Comparison of ENCODE assay signal across 25 mouse cellular contexts in genomic region chr2:129260646-129261045, GRCm38 (mm10). TPM values are rescaled to one million over a fixed set of nuclear protein-coding genes. Genes with fewer than 3 reads are reported as not detected.
DNase-seq lines count a peak whose midpoint lies in the region; ATAC-seq lines count a peak whose summit lies in the region.
"Had no signal": no experiment of that assay in that cellular context is flagged by ENCODE, and none has a peak within 500 bp of the region (broad histone marks: within the 10 kb centered on the region; RNA-seq: fewer than 3 reads in every experiment).

No protein-coding gene starts in this region.

- H3K4me1 ChIP-seq in limb, embryonic 13.5 days = no peaks in the 10 kb centered on the region; the same call in 1 of the 2 replicates
- H3K4me1 ChIP-seq in limb, embryonic 10.5 days = peaks cover 17% of the 10 kb centered on the region
- no peaks in the 10 kb centered on the region for H3K4me1 ChIP-seq in midbrain, embryonic 11.5 days (ENCODE audit: control insufficient read depth, insufficient read depth, low read length)
- H3K4me1 ChIP-seq in midbrain, embryonic 13.5 days (replicated peaks) = peaks cover 4% of the 10 kb centered on the region; the same call in 1 of the 2 replicates
- H3K4me1 ChIP-seq: forebrain, embryonic 13.5 days; forebrain, embryonic 15.5 days had no signal

- WGBS in limb, embryonic 13.5 days = 81% methylated on average over 3 of the region's 3 CpGs
- WGBS in limb, embryonic 10.5 days = 73% methylated on average over 3 of the region's 3 CpGs
- 63% methylated on average over 3 of the region's 3 CpGs for WGBS in midbrain, embryonic 11.5 days
- 74% methylated on average over 3 of the region's 3 CpGs for WGBS in midbrain, embryonic 13.5 days

- H3K36me3 ChIP-seq in limb, embryonic 13.5 days = no peaks in the 10 kb centered on the region
- no peaks in the 10 kb centered on the region for H3K36me3 ChIP-seq in limb, embryonic 10.5 days
- no peaks in the 10 kb centered on the region for H3K36me3 ChIP-seq in midbrain, embryonic 11.5 days (ENCODE audit: control insufficient read depth, insufficient read depth, low read length)
- H3K36me3 ChIP-seq in midbrain, embryonic 13.5 days = no peaks in the 10 kb centered on the region
- H3K36me3 ChIP-seq: embryonic facial prominence, embryonic 10.5 days; embryonic facial prominence, embryonic 12.5 days; forebrain, embryonic 15.5 days; G1E had no signal

- ATAC-seq in limb, embryonic 13.5 days (ENCODE audit: low FRiP score, low read depth) = no peak
- ATAC-seq in midbrain, embryonic 11.5 days (ENCODE audit: low FRiP score) = no peak
- no peak for ATAC-seq in midbrain, embryonic 13.5 days
- ATAC-seq: activated CD4-positive, CD25-positive, alpha-beta regulatory T cell, adult 4 months; CD4-positive, CD25-positive, alpha-beta regulatory T cell, adult 4 months; forebrain, embryonic 13.5 days; forebrain, embryonic 15.5 days; Patski had no signal

- H3K27ac ChIP-seq in limb, embryonic 13.5 days = no peak overlapping the region
- no peak overlapping the region for H3K27ac ChIP-seq in limb, embryonic 10.5 days
- no peak overlapping the region for H3K27ac ChIP-seq in midbrain, embryonic 11.5 days (ENCODE audit: low read depth, low read length)
- no peak overlapping the region for H3K27ac ChIP-seq in midbrain, embryonic 13.5 days
- H3K27ac ChIP-seq: embryonic facial prominence, embryonic 10.5 days; embryonic facial prominence, embryonic 12.5 days; forebrain, embryonic 13.5 days; forebrain, embryonic 15.5 days had no signal

- intact Hi-C loops in heart, postnatal 14 days (cut with DNase I) = no loop called here

- H3K4me3 ChIP-seq in limb, embryonic 13.5 days = no peak overlapping the region
- no peak overlapping the region for H3K4me3 ChIP-seq in limb, embryonic 10.5 days
- no peak overlapping the region for H3K4me3 ChIP-seq in midbrain, embryonic 11.5 days (ENCODE audit: low read depth, low read length)
- H3K4me3 ChIP-seq in midbrain, embryonic 13.5 days (replicated peaks) = no peak overlapping the region
- H3K4me3 ChIP-seq: embryonic facial prominence, embryonic 10.5 days; embryonic facial prominence, embryonic 12.5 days; forebrain, embryonic 13.5 days; forebrain, embryonic 15.5 days had no signal

- peak overlapping the region; percentile 25; the same call in 1 of the 2 replicates for H3K9ac ChIP-seq in limb, embryonic 13.5 days
- no peak overlapping the region for H3K9ac ChIP-seq in midbrain, embryonic 11.5 days (ENCODE audit: low read length)
- no peak overlapping the region for H3K9ac ChIP-seq in midbrain, embryonic 13.5 days (replicated peaks)
- H3K9ac ChIP-seq: embryonic facial prominence, embryonic 12.5 days; forebrain, embryonic 13.5 days; forebrain, embryonic 15.5 days had no signal

- peak; percentile 70 for DNase-seq in heart, adult 11 months
- no peak for DNase-seq in heart, postnatal 14 days
- DNase-seq in limb, embryonic 10.5 days (ENCODE audit: low spot score) = no peak
- DNase-seq in midbrain, embryonic 11.5 days (ENCODE audit: low spot score, missing footprints) = peak; percentile 2
- DNase-seq: adrenal gland, adult 8-10 months; adrenal gland, postnatal 14 days; adrenal gland, postnatal 36 days; B cell, adult 2 months; cerebellum, adult 11-12 months; cerebellum, adult 2 months; cerebellum, adult 9-10 months; cerebellum, postnatal 10 days; cerebellum, postnatal 25 days had no signal

- no peaks in the 10 kb centered on the region for H3K9me3 ChIP-seq in limb, embryonic 13.5 days
- no peaks in the 10 kb centered on the region for H3K9me3 ChIP-seq in limb, embryonic 10.5 days (replicated peaks)
- H3K9me3 ChIP-seq in midbrain, embryonic 11.5 days (ENCODE audit: control insufficient read depth, low read length) = no peaks in the 10 kb centered on the region
- H3K9me3 ChIP-seq in midbrain, embryonic 13.5 days = no peaks in the 10 kb centered on the region
- H3K9me3 ChIP-seq: embryonic facial prominence, embryonic 10.5 days; embryonic facial prominence, embryonic 12.5 days; forebrain, embryonic 13.5 days; forebrain, embryonic 15.5 days; G1E had no signal

- no peaks in the 10 kb centered on the region for H3K27me3 ChIP-seq in limb, embryonic 13.5 days
- H3K27me3 ChIP-seq in limb, embryonic 10.5 days (ENCODE audit: low read depth, poor library complexity, severe bottlenecking) = no peaks in the 10 kb centered on the region
- no peaks in the 10 kb centered on the region for H3K27me3 ChIP-seq in midbrain, embryonic 11.5 days (ENCODE audit: control insufficient read depth, insufficient read depth, low read length)
- H3K27me3 ChIP-seq in midbrain, embryonic 13.5 days = no peaks in the 10 kb centered on the region
- H3K27me3 ChIP-seq: CH12.LX; embryonic facial prominence, embryonic 12.5 days; forebrain, embryonic 13.5 days; forebrain, embryonic 15.5 days; Patski had no signal

- H3K4me2 ChIP-seq in limb, embryonic 13.5 days (replicated peaks) = no peak overlapping the region
- H3K4me2 ChIP-seq in midbrain, embryonic 11.5 days = no peak overlapping the region
- no peak overlapping the region for H3K4me2 ChIP-seq in midbrain, embryonic 13.5 days (replicated peaks)
- H3K4me2 ChIP-seq: embryonic facial prominence, embryonic 12.5 days; forebrain, embryonic 13.5 days; forebrain, embryonic 15.5 days had no signal

RNA-seq across cellular contexts. Expression of gene Ckap2l, which starts 36.4 kb away (rescaled TPM):
- 1 to 10 TPM; 3.4 to 6.0 TPM for total RNA-seq in heart, postnatal 14 days (2021)
- polyA plus RNA-seq in limb, embryonic 13.5 days (2015; fragmentation: Nextera tagmentation; extraction: Ambion mirVana) = 41.8 and 45.2 TPM in 2 replicates
- polyA plus RNA-seq in limb, embryonic 10.5 days (2016; fragmentation: Nextera tagmentation; extraction: Ambion mirVana) = 56.4 and 62.8 TPM in 2 replicates
- polyA plus RNA-seq in midbrain, embryonic 11.5 days (2014; fragmentation: Nextera tagmentation; extraction: Ambion mirVana) = 92.0 and 96.9 TPM in 2 replicates
- polyA plus RNA-seq in midbrain, embryonic 13.5 days (2015; fragmentation: Nextera tagmentation; extraction: Ambion mirVana) = 18.3 and 19.3 TPM in 2 replicates

RNA-seq across cellular contexts. Expression of gene Il1a, which starts 49.1 kb away (rescaled TPM):
- total RNA-seq in heart, postnatal 14 days (2021) = under 1 TPM in 1 of 2 experiments, not detected in 1; 0.10 TPM
- 0.10 and 0.14 TPM in 2 replicates for polyA plus RNA-seq in limb, embryonic 13.5 days (2015; fragmentation: Nextera tagmentation; extraction: Ambion mirVana)
- polyA plus RNA-seq in limb, embryonic 10.5 days (2016; fragmentation: Nextera tagmentation; extraction: Ambion mirVana) = not detected in 2 replicates
- 0.30 TPM in 1 of 2 replicates, not detected in the other for polyA plus RNA-seq in midbrain, embryonic 11.5 days (2014; fragmentation: Nextera tagmentation; extraction: Ambion mirVana)
- 0.12 and 0.32 TPM in 2 replicates for polyA plus RNA-seq in midbrain, embryonic 13.5 days (2015; fragmentation: Nextera tagmentation; extraction: Ambion mirVana)
- total RNA-seq: adrenal gland, adult 8-10 months had no signal
- polyA plus RNA-seq: CD4-positive, CD25-positive, alpha-beta regulatory T cell, adult 4 months; embryonic facial prominence, embryonic 10.5 days; embryonic facial prominence, embryonic 14.5 days; G1E had no signal

Comparison
In these comparisons a context has a peak if more than half of its experiments do, and no peak if none do; other contexts are left out.
1. DNase-seq: peak in heart, adult 11 months (single experiment) and midbrain, embryonic 11.5 days (single experiment); none in heart, postnatal 14 days (0 of 2) and limb, embryonic 10.5 days (single experiment).